Mouse (Mus musculus) cerebellum, adult 18-20 months (tissue): ENCODE data around the gene Aldh1l2.

ENCODE experiments used
- DNase-seq, 2 experiments: peaks; one replicate each; pipeline ENCODE4 v3.0.0; 2021

Aldh1l2 gene

GRCm38 (mm10) chr10:83448582-83448981 is 85.4 kb downstream of the Aldh1l2 start:
- no peak for DNase-seq
